Mouse (Mus musculus): ENCODE measurements around the gene Taok1.
"Not testable (repeated sequence)": the region's sequence is repeated elsewhere in the genome, so short reads cannot be mapped to it uniquely, and the experiment has no call there.

Gene Taok1

DNA sequence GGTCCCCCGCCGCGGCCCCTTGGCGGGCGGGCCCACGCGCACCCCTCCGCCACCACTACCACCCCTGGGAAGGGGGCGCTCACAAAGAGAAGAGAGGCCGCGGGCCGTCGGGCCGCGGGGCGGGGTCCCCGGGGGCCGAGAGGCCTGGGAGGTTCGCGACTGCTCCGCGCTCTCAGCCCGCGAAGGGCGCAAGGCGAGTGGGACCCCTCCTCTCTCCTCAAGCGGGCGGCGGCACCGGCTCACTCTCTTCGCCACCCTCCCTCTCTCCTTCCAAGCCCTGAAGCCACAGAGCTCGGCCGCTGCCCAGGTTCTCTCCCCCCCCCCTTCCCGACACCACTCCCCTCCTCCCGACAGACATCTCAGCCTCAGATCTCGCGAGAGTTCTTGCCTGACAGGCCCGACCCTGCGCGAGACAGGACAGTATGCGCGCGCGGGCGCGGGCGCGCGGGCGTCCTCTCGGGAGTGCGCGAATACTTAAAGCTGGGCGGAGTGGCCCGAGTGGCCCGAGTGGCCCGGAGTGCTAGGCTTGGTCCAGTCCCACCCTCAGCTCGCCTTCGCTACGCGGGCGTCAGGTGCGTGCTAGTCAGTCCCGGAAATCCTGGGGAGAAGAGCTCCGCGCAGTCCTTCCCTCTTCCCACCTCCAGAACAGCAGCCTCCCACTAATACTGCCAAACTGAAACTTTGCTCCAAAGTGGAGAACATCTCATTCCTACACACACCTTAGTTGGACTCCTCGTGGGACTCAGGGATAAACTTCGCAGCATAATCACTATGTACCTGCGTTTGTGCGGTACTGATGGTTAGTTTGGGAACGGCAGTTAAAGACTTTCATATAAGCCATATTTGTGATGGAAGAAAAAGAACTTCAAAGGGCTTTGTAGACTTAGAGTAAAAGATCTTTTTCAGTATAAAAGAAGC lies at the start of gene Taok1:
Taok1 (minus strand) TSS at position 278 of the 918 bp plus-strand sequence.
- DNase-seq (ENCODE audit: low read depth in 2 of 2, low spot score in 2 of 2): peak; percentile 90 to 94

DNA sequence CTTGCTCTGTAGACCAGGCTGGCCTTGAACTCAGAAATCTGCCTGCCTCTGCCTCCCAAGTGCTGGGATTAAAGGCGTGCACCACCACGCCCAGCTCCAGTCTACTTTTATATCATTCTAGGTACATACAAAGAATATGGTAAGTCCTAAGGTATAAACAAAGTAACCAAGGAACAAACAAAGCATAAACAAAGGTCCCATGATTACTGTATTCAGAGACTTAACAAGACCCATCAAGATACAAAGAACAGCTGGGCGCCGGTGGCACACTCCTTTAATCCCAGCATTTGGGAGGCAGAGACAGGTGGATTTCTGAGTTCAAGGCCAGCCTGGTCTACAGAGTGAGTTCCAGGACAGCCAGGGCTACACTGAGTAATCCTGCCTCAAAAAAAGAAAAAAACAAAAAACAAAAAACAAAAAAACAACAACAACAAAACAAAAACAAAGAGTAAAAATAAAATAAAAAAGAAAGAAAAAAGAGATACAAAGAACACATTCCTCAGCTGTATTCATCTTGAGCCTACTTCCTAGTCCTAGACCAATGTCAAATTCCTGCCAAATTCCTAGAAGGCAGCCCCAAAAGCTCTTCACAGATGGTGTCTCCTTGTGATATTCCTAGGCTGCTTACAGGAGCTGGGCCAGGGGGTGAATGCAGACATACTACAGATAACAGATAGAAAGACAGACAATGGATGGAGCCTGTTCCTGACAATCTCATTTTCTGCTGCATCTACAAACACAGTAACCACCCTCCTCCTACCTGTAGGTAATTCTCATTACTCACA lies 46.0 kb upstream of the Taok1 start:
- DNase-seq (ENCODE audit: low read depth in 2 of 2, low spot score in 2 of 2): not testable (repeated sequence)

DNA sequence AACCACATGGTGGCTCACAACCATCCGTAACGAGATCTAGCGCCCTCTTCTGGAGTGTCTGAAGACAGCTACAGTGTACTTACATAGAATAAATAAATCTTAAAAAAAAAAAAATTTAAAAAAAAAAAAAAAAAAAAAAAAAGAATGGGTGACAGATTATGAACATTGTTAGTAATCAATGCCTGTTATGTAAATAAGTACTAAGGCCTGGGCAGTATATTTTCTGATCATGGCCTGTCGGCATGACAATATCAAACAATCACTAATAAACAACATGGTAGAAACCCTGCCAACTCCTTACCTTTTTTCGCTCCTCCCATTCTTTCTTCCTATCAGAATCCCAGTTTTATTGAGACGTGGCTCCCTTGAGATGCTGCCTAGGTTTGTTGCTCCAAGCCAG lies 44.9 kb upstream of the Taok1 start:
- DNase-seq (ENCODE audit: low read depth in 2 of 2, low spot score in 2 of 2): no peak

DNA sequence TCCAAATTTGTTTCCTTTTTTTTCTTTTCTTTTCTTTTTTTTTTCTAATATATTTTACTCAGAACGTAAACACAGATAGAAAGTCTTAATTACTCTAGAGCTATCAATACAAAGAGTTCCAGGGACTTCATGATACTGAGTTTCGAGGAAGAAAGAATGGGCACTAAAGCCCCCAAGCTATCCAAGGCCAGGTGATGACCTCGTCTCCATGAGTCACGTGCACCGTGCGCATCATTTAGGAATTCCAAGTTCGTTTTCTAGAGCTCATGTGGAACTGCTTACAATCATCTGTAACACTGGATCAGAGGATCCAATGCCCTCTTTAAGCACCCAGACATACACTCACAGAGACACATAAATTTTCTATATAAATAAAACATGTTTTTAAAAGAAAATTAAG lies 41.3 kb upstream of the Taok1 start:
- no peak for DNase-seq (ENCODE audit: low read depth in 2 of 2, low spot score in 2 of 2)

DNA sequence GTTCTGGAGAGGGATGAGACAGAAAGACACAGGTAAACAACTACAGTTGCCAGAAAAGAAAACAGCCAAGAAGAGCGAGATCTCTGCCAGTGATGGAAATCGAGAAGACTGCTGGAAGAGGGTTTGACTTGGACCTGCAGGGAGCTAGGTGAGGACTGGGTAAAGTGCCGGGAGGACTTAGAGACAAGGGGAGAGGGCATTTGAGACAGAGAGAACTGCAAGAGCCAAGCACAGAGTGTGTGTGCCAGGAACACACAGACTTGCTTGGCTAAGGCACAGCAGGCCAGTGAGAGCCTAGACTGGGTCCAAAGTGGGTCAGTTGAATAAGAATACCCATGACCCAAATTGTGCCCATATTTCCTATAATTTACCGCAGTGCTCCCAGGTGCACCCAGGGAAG lies 37.9 kb upstream of the Taok1 start:
- DNase-seq (ENCODE audit: low read depth in 2 of 2, low spot score in 2 of 2): no peak

DNA sequence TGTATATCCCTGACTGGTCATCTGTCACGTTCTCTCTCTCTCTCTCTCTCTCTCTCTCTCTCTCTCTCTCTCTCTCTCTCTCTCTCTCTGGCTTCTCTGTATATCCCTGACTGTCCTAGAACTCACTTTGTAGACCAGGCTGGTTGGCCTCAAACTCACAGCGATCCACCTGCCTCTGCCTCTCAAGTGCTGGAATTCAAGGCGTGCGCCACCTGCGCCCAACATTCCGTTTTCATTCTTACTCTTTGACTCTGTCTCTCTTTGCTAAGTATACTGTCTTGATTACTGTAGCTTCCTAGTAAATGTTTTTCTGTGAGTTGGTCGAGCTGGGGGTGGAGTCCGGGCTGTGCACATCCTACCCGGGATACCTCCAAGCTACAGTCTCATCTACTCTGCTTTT lies 33.8 kb upstream of the Taok1 start:
- DNase-seq (ENCODE audit: low read depth in 2 of 2, low spot score in 2 of 2): no peak

DNA sequence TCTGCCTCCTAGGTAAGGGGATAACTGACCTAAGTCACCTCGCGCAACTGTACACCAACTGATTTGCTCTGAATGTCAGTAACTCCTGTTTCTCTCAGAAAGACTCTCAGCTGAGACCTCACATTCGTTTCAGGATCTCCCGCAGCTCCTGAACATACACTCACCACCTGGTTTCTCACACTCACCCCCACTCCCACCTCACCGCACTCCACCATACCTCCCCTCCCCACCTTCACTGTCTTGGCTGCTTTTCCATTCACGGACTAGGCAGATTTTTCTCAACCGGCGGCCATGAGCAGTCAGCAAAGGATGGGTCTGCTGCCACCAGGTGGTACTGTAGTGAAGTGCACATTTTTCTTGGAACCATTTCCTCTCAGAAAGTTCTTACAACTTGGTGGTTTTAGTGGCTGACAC lies 22.6 kb upstream of the Taok1 start:
- peak; percentile 81 to 91 for DNase-seq (ENCODE audit: low read depth in 2 of 2, low spot score in 2 of 2)

DNA sequence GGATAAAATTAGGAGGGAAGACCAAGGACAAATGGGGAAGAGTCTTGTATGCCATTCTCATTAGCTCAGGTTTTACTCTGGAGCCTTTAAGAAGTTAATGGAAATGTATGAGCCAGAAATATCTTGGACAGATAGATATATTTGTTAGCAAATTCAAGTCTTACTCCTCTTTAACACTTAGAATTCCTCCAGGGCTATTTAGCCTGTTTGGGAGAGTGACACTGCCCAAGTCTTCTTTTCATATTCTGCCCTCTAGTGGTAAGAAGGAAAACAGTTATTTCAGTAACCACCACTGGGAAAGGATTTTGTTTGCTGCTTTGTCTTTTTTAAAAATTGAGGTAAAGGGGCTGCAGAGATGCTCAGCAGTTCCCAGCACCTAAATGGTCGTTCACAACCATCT lies 21.9 kb upstream of the Taok1 start:
- peak in 1 of 2 experiments; percentile 32 for DNase-seq (ENCODE audit: low read depth in 2 of 2, low spot score in 2 of 2)

DNA sequence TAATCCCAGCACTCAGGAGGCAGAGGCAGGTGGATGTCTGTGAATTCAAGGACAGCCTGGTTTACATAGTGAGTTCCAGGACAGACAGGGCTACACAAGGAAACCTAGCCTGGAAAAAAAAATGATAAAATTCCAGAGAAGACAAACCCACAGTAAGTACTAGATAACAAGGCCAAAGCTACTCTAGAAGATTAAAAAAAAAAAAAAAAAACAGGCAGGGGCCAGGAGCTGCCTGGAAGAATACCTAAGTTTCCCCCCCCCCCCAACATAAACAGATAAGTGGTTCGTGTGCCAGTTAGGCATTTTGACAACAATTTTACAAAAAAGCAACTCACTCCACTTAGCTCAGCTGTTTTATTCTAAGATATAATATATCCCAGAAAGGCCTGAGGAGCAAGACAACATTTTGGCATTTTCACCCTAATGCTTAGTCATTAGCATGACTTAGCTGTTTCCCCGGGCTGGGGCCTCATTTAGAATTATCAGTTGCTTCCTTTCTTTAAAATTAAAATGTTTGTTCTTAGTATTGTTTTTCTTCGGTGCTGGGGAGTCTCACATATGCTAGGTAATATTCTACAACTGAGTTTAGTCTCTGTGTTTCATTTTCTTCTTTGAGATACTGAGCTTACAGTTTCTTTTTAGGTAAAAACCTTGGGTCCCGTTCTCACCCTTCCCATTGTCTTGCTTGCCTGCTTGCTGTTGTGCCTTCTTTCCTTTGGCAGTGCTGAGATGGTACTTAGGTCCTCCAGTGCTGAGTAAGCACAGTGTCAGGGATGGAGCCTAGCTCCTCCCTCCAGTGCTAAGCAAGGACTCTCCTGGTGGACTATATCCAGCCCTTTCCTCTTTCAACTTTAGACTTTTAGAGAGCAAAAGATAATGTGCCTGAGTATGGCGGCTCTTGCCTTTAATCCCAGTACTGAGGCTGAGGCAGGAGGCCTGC lies 19.3 kb upstream of the Taok1 start:
- DNase-seq (ENCODE audit: low read depth in 2 of 2, low spot score in 2 of 2): no peak

DNA sequence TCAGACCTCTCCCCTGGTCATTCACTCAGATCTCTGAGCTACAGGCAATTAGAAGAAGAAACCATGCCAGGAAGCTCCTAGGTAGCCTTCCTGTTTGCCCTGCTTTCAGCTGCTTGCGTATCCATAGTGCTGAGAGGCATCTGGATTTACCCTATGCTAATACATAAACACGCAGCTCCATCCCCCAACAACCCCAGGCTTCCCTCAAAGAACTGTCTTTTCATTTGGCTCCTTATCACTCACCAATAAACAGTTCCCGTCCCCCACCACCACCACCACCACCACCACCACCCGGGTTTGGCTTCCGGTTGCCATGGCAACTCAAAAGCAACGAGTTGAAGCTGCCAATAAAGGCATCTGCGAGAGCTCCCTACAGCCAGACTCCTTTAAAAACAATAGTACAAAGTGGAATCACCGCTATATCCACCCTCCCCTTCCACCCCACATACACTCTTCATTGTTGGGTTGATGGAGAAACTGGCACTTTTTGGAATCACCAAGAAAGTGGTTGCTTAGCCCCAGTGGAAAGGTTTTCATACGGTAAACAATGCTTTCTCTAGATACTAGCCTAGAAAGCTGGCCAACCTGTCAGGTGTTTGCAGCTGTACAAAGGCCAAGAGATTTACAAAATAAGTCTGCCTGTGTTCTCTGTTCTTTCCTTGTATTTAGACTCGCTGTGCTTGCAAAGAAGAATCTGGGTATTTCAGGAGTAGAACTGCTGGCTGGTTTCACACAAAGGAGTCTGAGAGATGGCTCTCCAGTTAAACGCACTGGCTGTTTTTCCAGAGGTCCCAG lies 17.6 kb upstream of the Taok1 start:
- peak; percentile 53 to 63 for DNase-seq (ENCODE audit: low read depth in 2 of 2, low spot score in 2 of 2)

DNA sequence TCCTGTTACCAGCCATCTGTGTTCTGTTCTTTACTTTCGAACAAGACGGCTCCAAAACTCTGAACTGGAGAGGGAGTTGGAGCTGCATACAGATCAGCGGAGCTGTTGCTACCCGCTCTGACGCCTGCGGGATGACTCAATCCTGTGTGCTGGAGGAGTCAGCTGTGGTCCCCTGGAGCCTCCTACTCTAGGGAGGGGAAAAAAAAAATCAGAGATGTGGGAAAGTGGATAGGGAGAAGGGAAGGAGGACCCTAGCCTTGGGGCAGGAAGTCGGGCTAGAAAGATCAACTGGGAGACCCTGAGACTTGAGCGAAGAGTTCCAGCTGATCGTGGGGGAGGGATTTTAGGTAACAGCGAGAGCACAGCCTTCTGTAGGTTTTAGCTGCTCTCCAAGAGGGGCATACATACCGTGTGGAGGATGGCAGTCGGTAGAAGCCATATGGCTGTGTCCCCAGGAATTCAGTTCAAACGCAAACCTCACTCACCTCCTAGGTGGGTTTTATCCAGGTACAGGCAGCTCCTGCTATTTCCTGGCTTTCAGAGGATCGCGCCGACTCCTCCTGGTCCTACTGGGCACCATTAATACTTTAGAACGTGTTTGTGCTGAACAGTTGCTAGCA lies 16.9 kb upstream of the Taok1 start:
- peak in 1 of 2 experiments; percentile 1 for DNase-seq (ENCODE audit: low read depth in 2 of 2, low spot score in 2 of 2)

DNA sequence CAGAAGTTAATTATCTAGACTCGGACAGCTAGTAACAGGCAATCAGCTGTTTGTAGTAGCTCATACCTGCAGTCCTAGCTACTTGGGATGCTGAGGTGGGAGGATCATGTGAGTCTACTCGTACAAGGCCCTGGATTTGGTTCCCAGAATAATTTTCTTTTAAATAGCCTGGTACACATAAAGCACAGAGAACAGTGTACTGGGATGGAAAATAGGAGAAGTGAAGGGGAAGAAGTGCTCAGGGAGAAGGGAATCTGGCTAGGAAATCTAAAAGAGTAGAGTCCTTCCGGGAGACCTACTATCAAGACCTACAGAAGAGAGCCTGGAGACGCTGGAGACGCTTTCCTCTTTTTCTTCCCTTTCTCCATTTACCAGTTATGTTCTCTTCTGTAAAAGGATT lies 16.4 kb upstream of the Taok1 start:
- no peak for DNase-seq (ENCODE audit: low read depth in 2 of 2, low spot score in 2 of 2)

DNA sequence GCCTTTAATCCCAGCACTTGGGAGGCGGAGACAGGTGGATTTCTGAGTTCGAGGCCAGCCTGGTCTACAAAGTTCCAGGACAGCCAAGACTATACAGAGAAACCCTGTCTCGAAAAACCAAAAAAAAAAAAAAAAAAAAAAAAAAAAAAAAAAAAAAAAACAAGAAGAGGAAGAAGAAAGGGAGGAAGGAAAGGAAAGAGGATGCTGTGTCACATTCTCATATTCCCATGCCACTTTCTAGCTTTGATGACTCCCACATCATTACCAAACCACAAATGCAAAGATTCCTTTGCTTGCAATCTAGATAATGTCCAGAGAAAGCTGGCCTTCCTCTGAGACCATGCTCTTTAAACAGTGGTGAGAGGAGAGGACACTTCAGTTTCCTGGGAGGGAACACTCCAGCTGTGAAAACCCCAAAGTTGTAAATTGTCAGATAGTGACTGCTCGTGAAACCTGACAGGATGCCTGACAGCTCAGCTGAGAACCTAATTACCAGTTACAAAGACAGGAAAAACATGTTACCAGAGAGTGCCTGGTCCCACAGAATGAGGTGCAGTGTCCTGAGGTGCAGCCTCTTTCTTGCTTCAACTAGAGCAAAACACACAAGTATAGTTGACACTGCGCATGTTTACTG lies 14.4 kb upstream of the Taok1 start:
- DNase-seq (ENCODE audit: low read depth in 2 of 2, low spot score in 2 of 2): no peak

DNA sequence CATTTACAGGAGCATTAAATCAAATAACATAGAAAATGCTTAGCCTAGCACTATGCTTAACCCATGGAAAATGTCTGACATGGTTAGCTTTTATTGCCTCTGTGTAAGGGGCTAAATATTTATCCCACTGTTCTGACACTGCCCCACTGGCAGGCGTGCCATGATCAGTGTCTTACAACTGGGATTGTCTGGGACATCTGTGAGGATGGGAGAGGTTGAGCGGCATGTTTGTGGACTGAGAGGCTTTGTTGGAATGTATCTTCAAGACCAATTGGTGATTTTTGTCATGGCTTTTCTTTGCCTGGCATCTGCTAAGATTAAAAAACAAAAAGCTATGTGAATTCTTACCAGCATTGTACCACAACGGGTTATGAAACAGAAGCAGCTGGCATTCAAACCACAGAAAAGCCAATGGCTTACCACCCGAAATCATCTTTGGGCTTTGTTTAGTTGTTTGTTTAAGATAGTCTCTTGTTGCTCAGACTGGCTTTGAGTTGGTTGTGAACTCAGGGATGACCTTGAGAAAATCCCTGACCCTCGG lies 7.5 kb upstream of the Taok1 start:
- DNase-seq (ENCODE audit: low read depth in 2 of 2, low spot score in 2 of 2): no peak

DNA sequence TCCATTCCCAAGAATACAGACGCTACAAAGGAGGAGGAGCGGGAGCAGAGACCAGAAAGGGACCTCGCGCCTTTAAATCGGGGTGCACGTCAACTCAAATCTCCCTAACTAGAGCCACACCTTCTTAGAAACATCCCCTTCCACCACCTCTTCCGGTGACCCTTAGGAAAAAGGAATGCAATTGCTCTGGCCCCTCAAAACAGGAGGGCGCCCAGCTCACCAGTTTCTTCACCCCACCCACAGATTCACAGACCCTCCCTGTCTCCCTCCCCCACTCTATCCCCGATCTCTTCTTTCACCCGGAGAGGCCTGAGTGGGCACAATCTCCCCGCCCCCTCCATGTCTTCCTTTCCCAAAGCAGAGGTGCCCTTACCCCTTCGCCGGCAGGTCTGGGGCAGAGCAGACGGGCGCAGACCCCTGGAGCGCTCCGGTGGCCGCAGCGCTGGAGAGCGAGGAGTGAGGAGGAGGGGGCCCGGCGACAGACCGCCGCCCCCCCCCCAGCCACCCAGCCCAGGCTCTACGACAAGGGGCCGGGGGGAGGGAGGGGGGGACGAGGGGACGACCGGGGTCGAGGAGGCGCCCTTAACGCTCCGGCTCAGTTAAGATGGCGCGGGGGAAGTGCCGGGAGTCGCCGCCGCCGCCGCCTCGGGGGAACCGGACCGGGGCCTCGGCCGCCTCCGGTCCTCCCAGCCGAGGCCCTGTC lies 629 bp downstream of the Taok1 start:
- DNase-seq (ENCODE audit: low read depth in 2 of 2, low spot score in 2 of 2): peak; percentile 21 to 31

DNA sequence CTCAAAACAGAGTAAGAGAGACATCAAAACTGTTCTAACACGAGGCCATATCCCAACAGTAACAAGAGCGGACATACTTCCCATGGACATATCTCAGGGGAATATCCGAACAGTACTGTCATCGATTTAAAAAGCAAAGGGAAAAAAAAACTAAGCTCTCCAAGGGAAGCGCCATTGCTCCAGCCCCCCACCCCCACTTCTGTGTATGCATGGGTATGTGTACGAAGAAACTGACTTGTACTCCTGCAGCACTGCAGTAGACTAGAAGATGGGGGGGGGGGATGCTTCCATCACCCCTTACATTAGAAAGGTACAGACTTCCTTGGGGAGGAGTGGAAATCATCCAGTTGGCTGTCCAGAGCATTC lies 1.2 kb downstream of the Taok1 start:
- DNase-seq (ENCODE audit: low read depth in 2 of 2, low spot score in 2 of 2): no peak

DNA sequence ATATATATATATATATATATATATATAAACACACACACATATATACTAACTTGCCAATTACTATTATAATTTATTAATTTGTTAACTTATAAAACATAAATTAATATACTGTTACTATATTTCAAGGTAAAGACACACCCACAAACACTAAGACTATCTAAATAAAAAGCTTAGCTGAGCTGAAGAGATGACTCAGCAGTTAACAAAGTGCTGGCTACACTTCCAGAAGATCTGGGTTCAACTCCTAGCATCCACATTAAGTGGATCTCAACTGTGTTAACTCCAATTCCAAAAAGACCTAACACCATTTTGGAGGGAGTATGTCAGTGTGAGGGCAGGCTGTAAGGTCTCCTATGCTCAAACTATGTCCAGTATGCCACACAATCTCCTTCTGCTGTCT lies 10.3 kb downstream of the Taok1 start:
- DNase-seq (ENCODE audit: low read depth in 2 of 2, low spot score in 2 of 2): no peak

DNA sequence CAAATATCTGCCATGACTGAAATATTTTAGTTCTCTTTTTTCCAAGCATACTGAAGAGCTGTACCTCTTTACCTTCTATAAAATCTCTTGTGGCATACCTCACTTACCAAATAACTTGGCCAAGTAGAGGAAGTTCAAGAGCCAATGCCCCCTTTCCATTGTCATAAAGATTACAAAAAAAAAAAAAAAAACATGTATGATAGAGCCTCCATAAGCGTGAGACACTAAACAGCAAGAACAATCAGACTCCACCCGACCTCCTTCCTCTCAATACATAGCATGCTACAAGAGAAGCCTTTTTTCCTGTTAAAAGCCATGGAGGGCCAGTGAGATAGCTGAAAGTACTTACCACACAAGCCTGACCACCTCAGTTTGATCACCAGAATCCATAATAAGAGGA lies 16.2 kb downstream of the Taok1 start:
- no peak for DNase-seq (ENCODE audit: low read depth in 2 of 2, low spot score in 2 of 2)

DNA sequence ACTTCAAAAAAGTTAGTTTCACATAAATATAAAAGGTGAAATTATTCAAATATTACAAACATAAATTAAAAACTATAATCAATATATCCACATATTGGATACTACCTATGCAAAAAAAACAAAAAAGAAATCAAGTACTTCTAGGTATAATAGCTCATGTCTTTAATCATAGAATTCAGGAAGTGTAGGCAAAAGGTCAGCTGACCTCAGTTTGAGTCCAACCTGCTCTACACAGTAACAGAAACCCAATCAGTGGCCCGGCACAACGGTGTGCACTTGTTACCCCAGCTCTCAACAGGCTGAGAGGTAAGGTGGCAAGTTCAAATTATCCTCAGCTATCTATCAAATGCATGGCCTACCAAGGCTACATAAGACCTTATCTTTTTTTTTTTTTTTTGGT lies 16.8 kb downstream of the Taok1 start:
- no peak for DNase-seq (ENCODE audit: low read depth in 2 of 2, low spot score in 2 of 2)
